Mouse (Mus musculus): ENCODE results near the gene Selenof. TPM values are rescaled to one million over a fixed set of nuclear protein-coding genes. Genes with fewer than 3 reads are reported as not detected.
"Not testable (repeated sequence)": the region's sequence is repeated elsewhere in the genome, so short reads cannot be mapped to it uniquely, and the experiment has no call there.

Gene Selenof
- polyA plus RNA-seq, 1 experiment from 2014 or later: 538 TPM

- H3K36me3 ChIP-seq (ENCODE audit: control insufficient read depth, insufficient read depth): peaks cover 11% of the 10 kb centered on the region; the same call in 1 of the 2 replicates
- H3K4me1 ChIP-seq (replicated peaks; ENCODE audit: control insufficient read depth, insufficient read depth, low read length): no peaks in the 10 kb centered on the region
- ATAC-seq: peak; percentile 18; the same call in 1 of the 2 replicates
- H3K9me3 ChIP-seq (ENCODE audit: control insufficient read depth, low read length): no peaks in the 10 kb centered on the region
- 80% methylated on average over 8 of the region's 8 CpGs for WGBS
- no peak overlapping the region for H3K9ac ChIP-seq (replicated peaks; ENCODE audit: low read depth, low read length)
- no peaks in the 10 kb centered on the region for H3K27me3 ChIP-seq (replicated peaks; ENCODE audit: control insufficient read depth, insufficient read depth, low read length)
- H3K4me3 ChIP-seq (replicated peaks; ENCODE audit: low read length): no peak overlapping the region
- no peak overlapping the region for H3K27ac ChIP-seq (ENCODE audit: low read length)
- no peak overlapping the region for H3K4me2 ChIP-seq (ENCODE audit: low read length)
Observed at GRCm38 (mm10) chr3:144589189-144589890, 19.2 kb downstream of the Selenof start.

GRCm38 (mm10) chr3:144592992-144593785 is 23.1 kb downstream of the Selenof start:
- H3K9me3 ChIP-seq (ENCODE audit: control insufficient read depth, low read length): no peaks in the 10 kb centered on the region
- 44% methylated on average over 9 of the region's 9 CpGs for WGBS
- H3K4me2 ChIP-seq (ENCODE audit: low read length): no peak overlapping the region
- ATAC-seq: no peak
- H3K36me3 ChIP-seq (ENCODE audit: control insufficient read depth, insufficient read depth): peaks cover 7% of the 10 kb centered on the region; the same call in 1 of the 2 replicates
- H3K9ac ChIP-seq (replicated peaks; ENCODE audit: low read depth, low read length): no peak overlapping the region
- no peak overlapping the region for H3K4me3 ChIP-seq (replicated peaks; ENCODE audit: low read length)
- H3K27me3 ChIP-seq (replicated peaks; ENCODE audit: control insufficient read depth, insufficient read depth, low read length): no peaks in the 10 kb centered on the region
- H3K27ac ChIP-seq (ENCODE audit: low read length): no peak overlapping the region
- peaks cover 8% of the 10 kb centered on the region; the same call in 1 of the 2 replicates for H3K4me1 ChIP-seq (replicated peaks; ENCODE audit: control insufficient read depth, insufficient read depth, low read length)

- H3K27ac ChIP-seq (ENCODE audit: low read length): no peak overlapping the region
- ATAC-seq: peak; percentile 87
- H3K4me1 ChIP-seq (replicated peaks; ENCODE audit: control insufficient read depth, insufficient read depth, low read length): peaks cover 9% of the 10 kb centered on the region; the same call in 1 of the 2 replicates
- H3K27me3 ChIP-seq (replicated peaks; ENCODE audit: control insufficient read depth, insufficient read depth, low read length): no peaks in the 10 kb centered on the region
- H3K36me3 ChIP-seq (ENCODE audit: control insufficient read depth, insufficient read depth): no peaks in the 10 kb centered on the region
- no peak overlapping the region for H3K4me2 ChIP-seq (ENCODE audit: low read length)
- no peak overlapping the region for H3K9ac ChIP-seq (replicated peaks; ENCODE audit: low read depth, low read length)
- WGBS: 13% methylated on average over 4 of the region's 4 CpGs
- no peak overlapping the region for H3K4me3 ChIP-seq (replicated peaks; ENCODE audit: low read length)
- H3K9me3 ChIP-seq (ENCODE audit: control insufficient read depth, low read length): no peaks in the 10 kb centered on the region
Observed at GRCm38 (mm10) chr3:144597121-144597520, 27.0 kb downstream of the Selenof start.

GRCm38 (mm10) chr3:144597790-144598467 is 27.8 kb downstream of the Selenof start:
- H3K9me3 ChIP-seq (ENCODE audit: control insufficient read depth, low read length): no peaks in the 10 kb centered on the region

GRCm38 (mm10) chr3:144602413-144602812 is 32.3 kb downstream of the Selenof start:
- ATAC-seq: no peak
- no peaks in the 10 kb centered on the region for H3K27me3 ChIP-seq (replicated peaks; ENCODE audit: control insufficient read depth, insufficient read depth, low read length)
- H3K4me2 ChIP-seq (ENCODE audit: low read length): no peak overlapping the region
- peaks cover 6% of the 10 kb centered on the region; the same call in 1 of the 2 replicates for H3K4me1 ChIP-seq (replicated peaks; ENCODE audit: control insufficient read depth, insufficient read depth, low read length)
- H3K9me3 ChIP-seq (ENCODE audit: control insufficient read depth, low read length): no peaks in the 10 kb centered on the region
- H3K27ac ChIP-seq (ENCODE audit: low read length): no peak overlapping the region
- H3K36me3 ChIP-seq (ENCODE audit: control insufficient read depth, insufficient read depth): no peaks in the 10 kb centered on the region
- H3K4me3 ChIP-seq (replicated peaks; ENCODE audit: low read length): no peak overlapping the region
- 82% methylated on average over 4 of the region's 4 CpGs for WGBS
- H3K9ac ChIP-seq (replicated peaks; ENCODE audit: low read depth, low read length): no peak overlapping the region

More at GRCm38 (mm10) chr3:144597790-144598467, 27.8 kb downstream of the Selenof start:
- peak; percentile 69 for ATAC-seq
- Histone ChIP-seq H3K27me3 (replicated peaks; ENCODE audit: control insufficient read depth, insufficient read depth, low read length) (no peaks in the 10 kb centered on the region), H3K9ac (replicated peaks; ENCODE audit: low read depth, low read length) (no peak overlapping the region), H3K27ac (ENCODE audit: low read length) (no peak overlapping the region), H3K4me1 (replicated peaks; ENCODE audit: control insufficient read depth, insufficient read depth, low read length) (peaks cover 9% of the 10 kb centered on the region; the same call in 1 of the 2 replicates), H3K4me2 (ENCODE audit: low read length) (no peak overlapping the region), H3K4me3 (replicated peaks; ENCODE audit: low read length) (no peak overlapping the region), H3K36me3 (ENCODE audit: control insufficient read depth, insufficient read depth) (no peaks in the 10 kb centered on the region)
- WGBS: 8% methylated on average over 12 of the region's 12 CpGs

- ATAC-seq: no peak
- no peak overlapping the region for H3K4me2 ChIP-seq (ENCODE audit: low read length)
- no peak overlapping the region for H3K27ac ChIP-seq (ENCODE audit: low read length)
- H3K4me1 ChIP-seq (replicated peaks; ENCODE audit: control insufficient read depth, insufficient read depth, low read length): peaks cover 4% of the 10 kb centered on the region; the same call in 1 of the 2 replicates
- no peak overlapping the region for H3K9ac ChIP-seq (replicated peaks; ENCODE audit: low read depth, low read length)
- 86% methylated on average over 7 of the region's 7 CpGs for WGBS
- H3K4me3 ChIP-seq (replicated peaks; ENCODE audit: low read length): no peak overlapping the region
- H3K9me3 ChIP-seq (ENCODE audit: control insufficient read depth, low read length): no peaks in the 10 kb centered on the region
- no peaks in the 10 kb centered on the region for H3K36me3 ChIP-seq (ENCODE audit: control insufficient read depth, insufficient read depth)
- no peaks in the 10 kb centered on the region for H3K27me3 ChIP-seq (replicated peaks; ENCODE audit: control insufficient read depth, insufficient read depth, low read length)
Observed at GRCm38 (mm10) chr3:144602819-144603218, 32.7 kb downstream of the Selenof start.

GRCm38 (mm10) chr3:144603558-144603957 is 33.5 kb downstream of the Selenof start:
- no peak for ATAC-seq
- Histone ChIP-seq H3K36me3 (ENCODE audit: control insufficient read depth, insufficient read depth) (no peaks in the 10 kb centered on the region), H3K9me3 (ENCODE audit: control insufficient read depth, low read length) (no peaks in the 10 kb centered on the region), H3K4me2 (ENCODE audit: low read length) (no peak overlapping the region), H3K27ac (ENCODE audit: low read length) (no peak overlapping the region), H3K27me3 (replicated peaks; ENCODE audit: control insufficient read depth, insufficient read depth, low read length) (no peaks in the 10 kb centered on the region), H3K4me3 (replicated peaks; ENCODE audit: low read length) (no peak overlapping the region), H3K9ac (replicated peaks; ENCODE audit: low read depth, low read length) (no peak overlapping the region), H3K4me1 (replicated peaks; ENCODE audit: control insufficient read depth, insufficient read depth, low read length) (no peaks in the 10 kb centered on the region)
- WGBS: 96% methylated on average over 3 of the region's 3 CpGs

GRCm38 (mm10) chr3:144604205-144604604 is 34.1 kb downstream of the Selenof start:
- H3K4me3 ChIP-seq (replicated peaks; ENCODE audit: low read length): no peak overlapping the region
- no peaks in the 10 kb centered on the region for H3K27me3 ChIP-seq (replicated peaks; ENCODE audit: control insufficient read depth, insufficient read depth, low read length)
- H3K36me3 ChIP-seq (ENCODE audit: control insufficient read depth, insufficient read depth): no peaks in the 10 kb centered on the region
- no peak overlapping the region for H3K27ac ChIP-seq (ENCODE audit: low read length)
- no peaks in the 10 kb centered on the region for H3K4me1 ChIP-seq (replicated peaks; ENCODE audit: control insufficient read depth, insufficient read depth, low read length)
- no peak for ATAC-seq
- no peak overlapping the region for H3K9ac ChIP-seq (replicated peaks; ENCODE audit: low read depth, low read length)
- H3K9me3 ChIP-seq (ENCODE audit: control insufficient read depth, low read length): no peaks in the 10 kb centered on the region
- no peak overlapping the region for H3K4me2 ChIP-seq (ENCODE audit: low read length)
- 67% methylated on average over 7 of the region's 7 CpGs for WGBS

- H3K27me3 ChIP-seq (replicated peaks; ENCODE audit: control insufficient read depth, insufficient read depth, low read length); H3K4me3 ChIP-seq (replicated peaks; ENCODE audit: low read length); H3K4me1 ChIP-seq (replicated peaks; ENCODE audit: control insufficient read depth, insufficient read depth, low read length); H3K9ac ChIP-seq (replicated peaks; ENCODE audit: low read depth, low read length); H3K9me3 ChIP-seq (ENCODE audit: control insufficient read depth, low read length); H3K4me2 ChIP-seq (ENCODE audit: low read length); H3K27ac ChIP-seq (ENCODE audit: low read length); ATAC-seq; H3K36me3 ChIP-seq (ENCODE audit: control insufficient read depth, insufficient read depth): not testable (repeated sequence)
- WGBS: 70% methylated on average over 7 of the region's 7 CpGs
Observed at GRCm38 (mm10) chr3:144605811-144606210, 35.7 kb downstream of the Selenof start.

Measured in forebrain, embryonic 16.5 days (tissue).